Mouse (Mus musculus): ENCODE measurements around the gene Zfp667.
A peak's percentile ranks its signal among the peaks of the same experiment; 100 is the strongest.

The Zfp667 gene

GRCm38 (mm10) chr7:6330458-6331232 is 44.3 kb downstream of the Zfp667 start:
- DNase-seq (ENCODE audit: low spot score in 2 of 2): peak in 1 of 2 experiments; percentile 52

- peak; percentile 84 to 92 for DNase-seq (ENCODE audit: low spot score in 2 of 2)
Measured at GRCm38 (mm10) chr7:6331233-6331956, 45.0 kb downstream of the Zfp667 start, which contains the start of gene Zfp583. TSS of gene Zfp583 (minus strand) at chr7:6331285.

DNA sequence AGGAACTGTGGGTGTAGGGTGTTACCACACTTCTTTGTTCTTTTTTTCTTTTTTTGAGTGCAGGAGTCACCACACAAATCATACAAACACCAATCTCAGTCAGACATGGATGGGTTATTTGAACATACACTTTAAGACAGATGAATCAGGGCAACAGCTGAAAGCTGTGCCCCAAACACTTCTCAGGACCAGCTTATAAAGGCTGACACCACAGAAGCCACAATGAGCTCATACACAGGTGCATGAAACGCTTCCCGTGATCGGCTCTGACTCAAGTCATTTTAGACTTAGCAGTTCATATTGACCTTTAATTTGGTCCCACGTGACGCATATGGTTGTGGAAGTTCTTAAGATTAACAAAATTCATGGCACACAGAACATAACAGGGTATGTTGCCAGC is 53.5 kb downstream of the Zfp667 start:
- DNase-seq (ENCODE audit: low spot score in 2 of 2): no peak

GRCm38 (mm10) chr7:6343501-6344071 is 57.2 kb downstream of the Zfp667 start, which contains the start of gene Gm3854:
TSS of gene Gm3854 (plus strand) at chr7:6343759.
- peak; percentile 82 to 91 for DNase-seq (ENCODE audit: low spot score in 2 of 2)

GRCm38 (mm10) chr7:6344124-6344523 is 57.7 kb downstream of the Zfp667 start:
- DNase-seq (ENCODE audit: low spot score in 2 of 2): no peak
